Mouse (Mus musculus): Measurements from ENCODE around the gene Rexo5. TPM values are rescaled to one million over a fixed set of nuclear protein-coding genes. Genes with fewer than 3 reads are reported as not detected.
A peak's percentile ranks its signal among the peaks of the same experiment; 100 is the strongest.

The Rexo5 gene
- polyA plus RNA-seq, 1 experiment from 2014 or later, result 20.1 TPM

GRCm38 (mm10) chr7:119845541-119845940, 51.7 kb downstream of the Rexo5 start:
- Histone ChIP-seq H3K9me3 (replicated peaks) (no peaks in the 10 kb centered on the region), H3K27me3 (no peaks in the 10 kb centered on the region), H3K36me3 (peaks cover 10% of the 10 kb centered on the region; the same call in 1 of the 2 replicates), H3K9ac (no peak overlapping the region), H3K4me1 (no peaks in the 10 kb centered on the region), H3K4me2 (replicated peaks) (no peak overlapping the region), H3K27ac (replicated peaks) (no peak overlapping the region), H3K4me3 (replicated peaks) (no peak overlapping the region)
- WGBS, result 81% methylated on average over 2 of the region's 2 CpGs
- ATAC-seq (ENCODE audit: insufficient number of reproducible peaks, low FRiP score, low TSS enrichment, low read depth), result no peak

GRCm38 (mm10) chr7:119847396-119847795, 53.6 kb downstream of the Rexo5 start:
- ATAC-seq (ENCODE audit: insufficient number of reproducible peaks, low FRiP score, low TSS enrichment, low read depth), result no peak

DNA sequence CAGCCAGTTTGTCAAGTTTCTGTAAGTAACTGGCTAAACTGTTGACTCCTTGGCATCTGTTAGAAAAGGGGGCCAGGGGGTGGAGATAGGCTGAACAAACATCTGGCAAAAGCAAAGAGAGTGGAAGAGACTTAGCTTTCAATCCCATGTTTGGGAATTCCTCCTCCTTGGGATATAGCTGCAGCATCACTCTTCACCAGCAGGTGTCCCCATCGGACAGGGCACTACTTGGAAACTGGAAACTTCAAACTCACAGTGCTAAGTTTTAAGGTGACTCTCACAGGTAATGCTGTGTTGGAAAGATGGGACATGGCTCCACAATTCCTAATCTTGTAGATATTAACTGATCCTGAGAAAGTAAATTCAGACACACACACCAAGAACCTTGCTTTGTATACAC, 55.3 kb downstream of the Rexo5 start:
- Histone ChIP-seq H3K9ac (no peak overlapping the region), H3K27me3 (no peaks in the 10 kb centered on the region), H3K4me2 (replicated peaks) (no peak overlapping the region), H3K9me3 (replicated peaks) (no peaks in the 10 kb centered on the region), H3K27ac (replicated peaks) (no peak overlapping the region), H3K4me1 (no peaks in the 10 kb centered on the region), H3K36me3 (peaks cover 17% of the 10 kb centered on the region; the same call in 1 of the 2 replicates), H3K4me3 (replicated peaks) (no peak overlapping the region)
- no peak for ATAC-seq (ENCODE audit: insufficient number of reproducible peaks, low FRiP score, low TSS enrichment, low read depth)
- WGBS, result 3% methylated on average over 1 of the region's 1 CpGs

More at GRCm38 (mm10) chr7:119847396-119847795, 53.6 kb downstream of the Rexo5 start:
- no peak overlapping the region for H3K4me2 ChIP-seq (replicated peaks)
- no peak overlapping the region for H3K9ac ChIP-seq
- H3K27me3 ChIP-seq, result no peaks in the 10 kb centered on the region
- no peak overlapping the region for H3K27ac ChIP-seq (replicated peaks)
- H3K9me3 ChIP-seq (replicated peaks), result no peaks in the 10 kb centered on the region
- no peak overlapping the region for H3K4me3 ChIP-seq (replicated peaks)
- H3K36me3 ChIP-seq, result peaks cover 10% of the 10 kb centered on the region; the same call in 1 of the 2 replicates
- WGBS, result 85% methylated on average over 2 of the region's 2 CpGs
- H3K4me1 ChIP-seq, result no peaks in the 10 kb centered on the region

GRCm38 (mm10) chr7:119850737-119851136, 56.9 kb downstream of the Rexo5 start:
- no peak overlapping the region for H3K27ac ChIP-seq (replicated peaks)
- ATAC-seq (ENCODE audit: insufficient number of reproducible peaks, low FRiP score, low TSS enrichment, low read depth), result no peak

GRCm38 (mm10) chr7:119852494-119852893, 58.7 kb downstream of the Rexo5 start:
- ATAC-seq (ENCODE audit: insufficient number of reproducible peaks, low FRiP score, low TSS enrichment, low read depth), result no peak
- Histone ChIP-seq H3K9ac (no peak overlapping the region), H3K4me1 (no peaks in the 10 kb centered on the region), H3K27me3 (no peaks in the 10 kb centered on the region), H3K9me3 (replicated peaks) (no peaks in the 10 kb centered on the region), H3K4me3 (replicated peaks) (no peak overlapping the region), H3K4me2 (replicated peaks) (no peak overlapping the region), H3K27ac (replicated peaks) (no peak overlapping the region), H3K36me3 (peaks cover 15% of the 10 kb centered on the region; the same call in 1 of the 2 replicates)

More at GRCm38 (mm10) chr7:119850737-119851136, 56.9 kb downstream of the Rexo5 start:
- H3K9ac ChIP-seq, result no peak overlapping the region
- no peaks in the 10 kb centered on the region for H3K27me3 ChIP-seq
- H3K4me2 ChIP-seq (replicated peaks), result no peak overlapping the region
- no peaks in the 10 kb centered on the region for H3K4me1 ChIP-seq
- H3K36me3 ChIP-seq, result peaks cover 15% of the 10 kb centered on the region; the same call in 1 of the 2 replicates
- H3K4me3 ChIP-seq (replicated peaks), result no peak overlapping the region
- 61% methylated on average over 5 of the region's 5 CpGs for WGBS
- no peaks in the 10 kb centered on the region for H3K9me3 ChIP-seq (replicated peaks)

DNA sequence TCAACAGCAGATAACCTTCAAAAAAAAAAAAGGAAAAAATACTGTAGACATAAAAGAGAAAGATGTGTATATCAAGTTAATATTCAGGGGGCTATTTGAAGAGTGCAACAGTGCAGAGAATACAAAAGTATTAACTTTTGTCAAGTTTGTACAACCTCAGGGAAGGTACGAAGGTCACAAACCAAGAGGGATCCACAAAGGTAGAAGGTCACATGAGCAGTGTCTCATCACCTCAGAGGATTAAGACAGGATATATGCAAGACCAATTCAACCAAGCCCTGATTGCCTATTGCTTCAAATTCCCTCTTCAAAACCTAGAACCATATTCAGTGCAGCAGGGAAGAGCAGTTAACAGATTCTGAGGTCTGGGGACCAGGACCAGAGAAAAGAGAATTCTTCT, 59.4 kb downstream of the Rexo5 start:
- no peak for ATAC-seq (ENCODE audit: insufficient number of reproducible peaks, low FRiP score, low TSS enrichment, low read depth)
- H3K4me1 ChIP-seq, result no peaks in the 10 kb centered on the region
- H3K9ac ChIP-seq, result no peak overlapping the region
- H3K27ac ChIP-seq (replicated peaks), result no peak overlapping the region
- no peaks in the 10 kb centered on the region for H3K9me3 ChIP-seq (replicated peaks)
- H3K4me2 ChIP-seq (replicated peaks), result no peak overlapping the region
- no peak overlapping the region for H3K4me3 ChIP-seq (replicated peaks)
- WGBS, result 100% methylated on average over 1 of the region's 1 CpGs
- peaks cover 15% of the 10 kb centered on the region; the same call in 1 of the 2 replicates for H3K36me3 ChIP-seq
- no peaks in the 10 kb centered on the region for H3K27me3 ChIP-seq

GRCm38 (mm10) chr7:119854362-119854761, 60.6 kb downstream of the Rexo5 start:
- H3K9me3 ChIP-seq (replicated peaks), result no peaks in the 10 kb centered on the region
- ATAC-seq (ENCODE audit: insufficient number of reproducible peaks, low FRiP score, low TSS enrichment, low read depth), result no peak
- H3K27ac ChIP-seq (replicated peaks), result no peak overlapping the region
- 93% methylated on average over 2 of the region's 2 CpGs for WGBS
- H3K4me3 ChIP-seq (replicated peaks), result no peak overlapping the region
- peaks cover 15% of the 10 kb centered on the region; the same call in 1 of the 2 replicates for H3K36me3 ChIP-seq
- H3K4me1 ChIP-seq, result no peaks in the 10 kb centered on the region
- no peak overlapping the region for H3K9ac ChIP-seq
- H3K27me3 ChIP-seq, result no peaks in the 10 kb centered on the region
- H3K4me2 ChIP-seq (replicated peaks), result no peak overlapping the region

GRCm38 (mm10) chr7:119855031-119855430, 61.2 kb downstream of the Rexo5 start:
- Histone ChIP-seq H3K4me3 (replicated peaks) (no peak overlapping the region), H3K4me2 (replicated peaks) (no peak overlapping the region), H3K27ac (replicated peaks) (no peak overlapping the region), H3K9ac (no peak overlapping the region), H3K9me3 (replicated peaks) (no peaks in the 10 kb centered on the region), H3K4me1 (no peaks in the 10 kb centered on the region), H3K36me3 (peaks cover 15% of the 10 kb centered on the region; the same call in 1 of the 2 replicates), H3K27me3 (no peaks in the 10 kb centered on the region)
- no peak for ATAC-seq (ENCODE audit: insufficient number of reproducible peaks, low FRiP score, low TSS enrichment, low read depth)

DNA sequence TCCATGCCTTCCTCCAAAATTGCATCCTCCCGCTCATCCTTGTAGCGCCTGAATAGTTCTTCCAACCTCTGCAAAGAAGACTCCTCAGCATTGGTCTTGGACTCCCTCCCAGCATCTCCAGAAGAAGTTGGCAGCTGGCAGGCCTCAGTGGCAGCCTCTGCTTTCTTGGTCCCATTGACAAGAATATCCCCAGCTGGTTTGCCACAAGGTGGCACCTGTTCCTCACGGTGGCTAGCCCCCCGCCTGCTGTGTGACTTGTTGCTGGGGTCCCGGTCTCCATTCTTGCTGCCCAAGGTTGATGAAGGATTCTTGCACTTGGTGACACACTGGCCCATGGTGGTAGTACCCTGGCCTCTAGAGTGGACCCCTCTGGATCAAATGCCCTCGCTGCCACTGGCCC, 65.7 kb downstream of the Rexo5 start:
- H3K4me3 ChIP-seq (replicated peaks), result no peak overlapping the region
- H3K9me3 ChIP-seq (replicated peaks), result no peaks in the 10 kb centered on the region
- no peak overlapping the region for H3K4me2 ChIP-seq (replicated peaks)
- 77% methylated on average over 6 of the region's 6 CpGs for WGBS
- H3K27me3 ChIP-seq, result no peaks in the 10 kb centered on the region
- H3K4me1 ChIP-seq, result peaks cover 15% of the 10 kb centered on the region
- H3K36me3 ChIP-seq, result peaks cover 4% of the 10 kb centered on the region; the same call in 1 of the 2 replicates
- no peak overlapping the region for H3K27ac ChIP-seq (replicated peaks)
- no peak overlapping the region for H3K9ac ChIP-seq
- ATAC-seq (ENCODE audit: insufficient number of reproducible peaks, low FRiP score, low TSS enrichment, low read depth), result no peak

DNA sequence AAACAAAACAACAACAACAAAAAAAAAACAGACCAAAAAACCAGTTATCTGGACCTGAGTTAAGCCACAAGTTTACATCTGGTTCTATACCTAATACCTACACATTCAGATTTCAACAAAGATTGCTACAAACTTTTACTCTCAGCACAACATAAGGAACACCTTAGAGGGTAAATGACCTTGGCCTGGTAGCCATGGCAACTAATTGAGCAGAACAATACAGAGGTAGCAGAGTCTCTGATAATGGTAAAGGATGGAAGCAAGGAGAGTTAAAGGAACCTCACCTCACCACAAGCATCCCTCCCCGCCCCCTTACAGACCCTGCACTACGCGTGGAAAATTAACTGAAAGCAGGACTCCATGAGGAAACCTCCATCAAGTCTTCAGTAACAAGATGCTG, 66.3 kb downstream of the Rexo5 start:
- Histone ChIP-seq H3K27ac (replicated peaks) (no peak overlapping the region), H3K36me3 (no peaks in the 10 kb centered on the region; the same call in 1 of the 2 replicates), H3K4me1 (peaks cover 15% of the 10 kb centered on the region), H3K27me3 (no peaks in the 10 kb centered on the region), H3K9ac (no peak overlapping the region), H3K4me2 (replicated peaks) (no peak overlapping the region), H3K9me3 (replicated peaks) (no peaks in the 10 kb centered on the region), H3K4me3 (replicated peaks) (no peak overlapping the region)
- WGBS, result 68% methylated on average over 3 of the region's 3 CpGs
- no peak for ATAC-seq (ENCODE audit: insufficient number of reproducible peaks, low FRiP score, low TSS enrichment, low read depth)

- no peak overlapping the region for H3K9ac ChIP-seq
- WGBS, result 75% methylated on average over 2 of the region's 2 CpGs
- H3K9me3 ChIP-seq (replicated peaks), result no peaks in the 10 kb centered on the region
- H3K27ac ChIP-seq (replicated peaks), result no peak overlapping the region; the same call in 1 of the 2 replicates
- H3K36me3 ChIP-seq, result no peaks in the 10 kb centered on the region; the same call in 1 of the 2 replicates
- H3K4me1 ChIP-seq, result peaks cover 15% of the 10 kb centered on the region
- H3K4me2 ChIP-seq (replicated peaks), result no peak overlapping the region
- ATAC-seq (ENCODE audit: insufficient number of reproducible peaks, low FRiP score, low TSS enrichment, low read depth), result no peak
- no peak overlapping the region for H3K4me3 ChIP-seq (replicated peaks)
- no peaks in the 10 kb centered on the region for H3K27me3 ChIP-seq
Measured at GRCm38 (mm10) chr7:119860554-119860953, 66.7 kb downstream of the Rexo5 start.

DNA sequence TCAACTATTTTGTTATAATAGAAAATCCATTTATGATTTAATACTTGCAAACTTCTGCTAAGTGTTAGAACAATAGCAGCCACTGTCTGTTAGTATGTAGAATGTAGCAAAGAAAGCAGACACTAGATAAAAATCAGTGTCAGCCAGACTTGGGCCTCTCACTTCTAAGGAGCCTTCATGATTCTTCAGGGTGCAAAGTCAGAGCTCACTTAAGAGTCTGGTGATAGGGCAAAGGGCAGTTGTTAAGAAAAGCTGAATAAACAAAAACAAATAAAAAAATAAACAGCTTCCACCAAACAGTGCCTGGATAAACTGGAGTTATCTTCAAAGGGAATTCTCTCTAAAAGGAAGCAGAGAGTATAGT, 67.1 kb downstream of the Rexo5 start:
- Histone ChIP-seq H3K27ac (replicated peaks) (peak overlapping the region; percentile 88), H3K36me3 (no peaks in the 10 kb centered on the region; the same call in 1 of the 2 replicates), H3K4me1 (peaks cover 15% of the 10 kb centered on the region), H3K9ac (no peak overlapping the region), H3K9me3 (replicated peaks) (no peaks in the 10 kb centered on the region), H3K27me3 (no peaks in the 10 kb centered on the region), H3K4me3 (replicated peaks) (no peak overlapping the region), H3K4me2 (replicated peaks) (no peak overlapping the region)
- no peak for ATAC-seq (ENCODE audit: insufficient number of reproducible peaks, low FRiP score, low TSS enrichment, low read depth)
